Mouse (Mus musculus): ENCODE results near the gene Gpr4. TPM values are rescaled to one million over a fixed set of nuclear protein-coding genes. Genes with fewer than 3 reads are reported as not detected.

Gpr4 gene
- total RNA-seq, 2 experiments from 2014 or later: 2.2 to 2.7 TPM

- peak in 1 of 2 experiments; percentile 59 for DNase-seq (ENCODE audit: low spot score in 2 of 2)
These were observed 45.2 kb downstream of the Gpr4 start for GRCm38 (mm10) chr7:19257390-19258022.

- DNase-seq (ENCODE audit: low spot score in 2 of 2): no peak
These were observed 46.0 kb downstream of the Gpr4 start for GRCm38 (mm10) chr7:19258336-19258735.

- no peak for DNase-seq (ENCODE audit: low spot score in 2 of 2)
These were observed 52.8 kb downstream of the Gpr4 start for GRCm38 (mm10) chr7:19265147-19265546.

- DNase-seq (ENCODE audit: low spot score in 2 of 2): no peak
These were observed 53.8 kb downstream of the Gpr4 start for GRCm38 (mm10) chr7:19265928-19266822.

GRCm38 (mm10) chr7:19267051-19267450, 54.7 kb downstream of the Gpr4 start:
- no peak for DNase-seq (ENCODE audit: low spot score in 2 of 2)

- DNase-seq (ENCODE audit: low spot score in 2 of 2): no peak
These were observed 56.8 kb downstream of the Gpr4 start for GRCm38 (mm10) chr7:19268993-19269681.

GRCm38 (mm10) chr7:19269721-19270441, 57.5 kb downstream of the Gpr4 start:
- DNase-seq (ENCODE audit: low spot score in 2 of 2): peak in 1 of 2 experiments; percentile 62

GRCm38 (mm10) chr7:19270509-19271237, 58.3 kb downstream of the Gpr4 start:
- DNase-seq (ENCODE audit: low spot score in 2 of 2): no peak

GRCm38 (mm10) chr7:19271238-19272172, 59.2 kb downstream of the Gpr4 start, which contains the start of gene Vasp:
TSS of gene Vasp (minus strand) at chr7:19271817.
- peak; percentile 53 to 78 for DNase-seq (ENCODE audit: low spot score in 2 of 2)

GRCm38 (mm10) chr7:19272173-19272764, 59.9 kb downstream of the Gpr4 start:
- DNase-seq (ENCODE audit: low spot score in 2 of 2): no peak

Small RNA genes within 50 kb of the gene (microRNA-seq; reads per million reads assigned to microRNA genes)
- gene Mir330: 94.4 reads per million, percentile 50 among the genes with 10 or more reads in this experiment

Other genes starting within 250 kb of the Gpr4 start
- gene Nanos2, start 225.1 kb upstream of the Gpr4 start, total RNA-seq (2021): not detected
- 1 to 10 TPM; 3.2 to 3.7 TPM for gene Mypop, start 221.3 kb upstream of the Gpr4 start, total RNA-seq (2021)
- 10 to 100 TPM; 36.6 to 38.1 TPM for gene Irf2bp1, start 208.5 kb upstream of the Gpr4 start, total RNA-seq (2021)
- gene Foxa3, start 189.0 kb upstream of the Gpr4 start, total RNA-seq (2021): under 1 TPM in 1 of 2 experiments, not detected in 1; 0.13 TPM
- gene Sympk, start 188.2 kb upstream of the Gpr4 start, total RNA-seq (2021): 10 to 100 TPM; 61.4 to 63.8 TPM
- gene Rsph6a, start 157.8 kb upstream of the Gpr4 start, total RNA-seq (2021): not detected
- gene Dmwd, start 136.3 kb upstream of the Gpr4 start, total RNA-seq (2021): 10 to 100 TPM; 52.4 to 55.4 TPM
- gene Dmpk, start 128.7 kb upstream of the Gpr4 start, total RNA-seq (2021): 100 to 1,000 TPM; 287 to 292 TPM
- gene Six5, start 117.9 kb upstream of the Gpr4 start, total RNA-seq (2021): 10 to 100 TPM; 13.5 to 14.7 TPM
- under 1 TPM; 0.34 to 0.62 TPM for gene Gm4969, start 94.2 kb upstream of the Gpr4 start, total RNA-seq (2021)
- 1 to 10 TPM; 8.0 to 8.4 TPM for gene Fbxo46, start 92.7 kb upstream of the Gpr4 start, total RNA-seq (2021)
- 1 to 10 TPM; 7.7 to 8.8 TPM for gene Qpctl, start 63.2 kb upstream of the Gpr4 start, total RNA-seq (2021)
- gene Snrpd2, start 62.8 kb upstream of the Gpr4 start, total RNA-seq (2021): 100 to 1,000 TPM in 1 of 2 experiments, 10 to 100 TPM in 1; 85.4 to 103 TPM
- gene Gipr, start 46.4 kb upstream of the Gpr4 start, total RNA-seq (2021): under 1 TPM; 0.13 to 0.15 TPM
- gene Eml2, start 36.1 kb upstream of the Gpr4 start, total RNA-seq (2021): 10 to 100 TPM; 17.0 to 18.1 TPM
- gene Opa3, start 15.8 kb downstream of the Gpr4 start, total RNA-seq (2021): 10 to 100 TPM; 30.7 to 31.3 TPM
- 10 to 100 TPM; 65.3 to 71.9 TPM for gene Vasp, start 59.3 kb downstream of the Gpr4 start, total RNA-seq (2021)
- gene Ppm1n, start 67.5 kb downstream of the Gpr4 start, total RNA-seq (2021): not detected
- gene Rtn2, start 70.1 kb downstream of the Gpr4 start, total RNA-seq (2021): 100 to 1,000 TPM; 473 to 501 TPM
- 1 to 10 TPM; 2.5 to 3.8 TPM for gene Fosb, start 97.5 kb downstream of the Gpr4 start, total RNA-seq (2021)
- gene Ercc1, start 132.2 kb downstream of the Gpr4 start, total RNA-seq (2021): 10 to 100 TPM; 33.1 to 34.5 TPM
- 10 to 100 TPM in 1 of 2 experiments, 1 to 10 TPM in 1; 9.7 to 10.8 TPM for gene Cd3eap, start 146.9 kb downstream of the Gpr4 start, total RNA-seq (2021)
- 1 to 10 TPM; 4.6 to 6.6 TPM for gene Ppp1r13l, start 147.2 kb downstream of the Gpr4 start, total RNA-seq (2021)
- 10 to 100 TPM; 18.6 to 21.0 TPM for gene Ercc2, start 169.5 kb downstream of the Gpr4 start, total RNA-seq (2021)
- under 1 TPM in 1 of 2 experiments, not detected in 1; 0.16 TPM for gene Klc3, start 191.6 kb downstream of the Gpr4 start, total RNA-seq (2021)
- over 10,000 TPM; 12,501 to 12,915 TPM for gene Ckm, start 192.2 kb downstream of the Gpr4 start, total RNA-seq (2021)
- 10 to 100 TPM; 18.9 to 20.5 TPM for gene Mark4, start 246.3 kb downstream of the Gpr4 start, total RNA-seq (2021)

Measured in gastrocnemius, postnatal 4 days (tissue).